Mouse (Mus musculus) cerebellum, postnatal 10 days (tissue): ENCODE data around the gene Lim2.
"Not testable (repeated sequence)": the region's sequence is repeated elsewhere in the genome, so short reads cannot be mapped to it uniquely, and the experiment has no call there.

Experiments used
- DNase-seq, 2 experiments: peaks; one replicate each; pipeline ENCODE4 v3.0.0; 2021; ENCODE audit warnings: mixed read lengths in 2 of 2

The Lim2 gene

DNA sequence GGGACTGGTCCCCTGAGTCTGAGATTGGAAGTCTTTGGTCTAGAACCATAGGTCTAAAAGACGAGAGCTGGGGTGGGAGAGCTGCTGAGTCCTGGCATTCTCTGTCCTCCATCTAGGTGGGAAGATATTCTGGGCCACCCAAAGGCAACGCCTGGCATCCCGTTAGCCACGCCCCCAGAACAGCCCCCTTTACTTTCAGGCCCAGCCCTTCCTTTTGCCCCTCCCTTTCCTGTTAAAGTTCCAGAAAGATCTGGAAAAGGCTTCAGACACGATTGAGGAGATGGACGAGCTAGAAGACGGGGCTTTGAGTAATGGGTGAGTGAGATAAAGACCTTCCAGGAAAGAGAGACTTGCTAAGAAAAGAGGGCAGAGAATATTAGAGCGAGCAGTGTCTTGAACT is at the start of gene Lim2:
Gene Lim2, plus strand, starts transcription at position 265 of the 400 bp plus-strand sequence.
- DNase-seq, result no peak

DNA sequence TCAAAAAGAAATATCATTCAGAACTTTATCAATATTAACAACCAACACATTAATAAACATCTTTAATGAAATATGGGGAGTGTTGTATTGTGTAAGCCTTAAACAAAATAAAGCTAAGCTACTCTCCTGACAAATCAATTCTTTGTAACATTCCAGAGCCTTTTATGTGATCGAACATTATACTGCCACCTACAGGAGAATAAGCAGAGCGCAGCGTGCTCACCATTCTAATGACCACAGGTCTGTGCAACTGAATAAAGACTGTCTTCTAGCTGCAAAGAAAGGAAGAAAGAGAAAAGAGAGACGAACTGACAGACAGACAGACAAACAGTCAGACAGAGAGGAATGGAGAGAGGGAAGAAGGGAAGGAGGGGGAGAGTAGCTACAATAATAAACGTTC is 49.2 kb upstream of the Lim2 start:
- DNase-seq, result peak; percentile 31 to 45

DNA sequence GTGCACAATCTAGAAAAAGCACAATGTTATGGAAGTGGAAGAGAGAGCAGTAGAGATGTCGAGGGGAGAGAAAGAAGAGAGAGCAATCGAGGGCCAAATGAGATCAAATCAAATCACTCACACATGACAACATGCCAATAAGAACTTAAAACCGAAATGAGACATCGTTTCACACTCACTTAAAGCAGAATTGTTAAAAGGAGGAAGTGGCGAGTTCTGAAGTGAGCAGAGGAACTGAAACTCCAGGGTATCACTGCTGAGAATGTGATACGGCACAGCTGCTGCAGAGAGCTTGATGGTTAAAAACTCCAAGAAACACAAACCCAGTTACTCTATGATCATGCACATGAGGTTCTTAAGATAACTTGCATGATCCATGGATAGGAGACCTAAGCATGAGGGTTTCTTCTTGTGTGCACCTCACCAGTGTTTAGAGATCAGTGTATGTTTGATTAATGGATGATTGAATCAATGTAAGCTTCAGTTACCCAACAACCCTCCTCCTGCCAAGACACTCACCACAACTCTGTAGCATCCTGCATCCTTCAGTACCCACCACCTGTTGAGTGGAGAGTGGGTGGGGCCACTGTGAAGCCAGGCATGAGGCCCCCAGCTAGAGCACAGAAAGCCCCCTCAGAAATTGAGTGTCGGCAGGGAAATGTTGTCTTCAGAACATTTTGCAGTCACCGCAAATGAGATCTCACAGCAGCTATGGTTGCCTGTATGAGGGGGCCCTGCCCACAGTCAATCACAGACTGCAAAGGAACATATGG is 34.9 kb upstream of the Lim2 start:
- no peak for DNase-seq

DNA sequence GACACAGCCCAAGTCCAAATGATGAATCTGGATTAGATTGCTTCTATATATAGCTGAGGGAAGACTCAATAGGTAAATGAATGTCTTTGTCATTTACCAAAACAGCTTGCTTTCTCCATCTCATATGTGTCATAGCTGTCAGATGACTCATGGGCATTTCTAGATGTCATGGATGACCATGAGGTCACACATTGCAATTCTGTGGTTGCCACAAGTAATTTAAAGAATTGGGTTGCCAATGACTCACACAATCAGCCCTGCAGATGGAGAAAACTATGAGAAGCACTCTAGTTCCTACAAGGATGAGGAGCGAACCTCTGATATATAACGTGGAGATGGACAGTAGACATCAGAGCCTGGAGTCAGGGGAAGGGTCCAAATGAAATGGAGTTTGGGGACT is 28.0 kb upstream of the Lim2 start:
- no peak for DNase-seq

DNA sequence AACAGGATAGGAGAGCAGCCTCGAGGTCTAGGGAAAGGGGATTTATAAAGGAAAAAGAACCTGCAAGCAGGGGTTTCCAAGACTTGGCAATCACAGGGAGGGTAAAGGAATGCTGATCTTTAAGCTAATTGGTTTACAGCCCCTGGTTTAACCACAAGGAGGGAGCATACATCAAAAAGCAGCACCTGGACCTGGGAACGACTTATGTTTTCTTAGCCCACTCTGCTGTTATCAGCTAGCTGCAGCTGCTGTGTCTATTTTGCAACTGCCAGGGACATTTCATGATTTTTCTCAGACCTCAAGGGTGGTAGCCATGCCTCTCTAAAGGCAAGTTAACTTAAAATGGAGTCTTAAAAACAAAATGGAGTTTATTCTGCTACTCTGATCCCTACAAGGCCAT is 24.8 kb upstream of the Lim2 start:
- no peak for DNase-seq

DNA sequence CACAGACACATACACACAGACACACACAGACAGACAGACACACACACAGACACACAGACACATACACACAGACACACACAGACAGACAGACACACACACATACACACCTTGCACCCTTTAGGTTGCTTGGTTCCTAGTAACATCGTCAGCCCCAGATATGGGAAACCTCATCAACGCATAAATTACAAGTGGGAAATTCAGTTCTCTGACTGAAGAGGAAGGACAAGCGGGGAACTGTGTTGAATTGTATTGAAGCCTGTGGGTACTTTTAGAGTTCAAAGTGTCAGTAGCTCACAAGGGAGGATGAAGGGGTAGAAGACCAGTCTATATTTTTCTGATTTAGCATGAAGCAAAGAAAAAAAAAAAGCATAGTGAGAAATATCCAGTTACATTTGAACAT is 19.9 kb upstream of the Lim2 start:
- DNase-seq, result no peak

DNA sequence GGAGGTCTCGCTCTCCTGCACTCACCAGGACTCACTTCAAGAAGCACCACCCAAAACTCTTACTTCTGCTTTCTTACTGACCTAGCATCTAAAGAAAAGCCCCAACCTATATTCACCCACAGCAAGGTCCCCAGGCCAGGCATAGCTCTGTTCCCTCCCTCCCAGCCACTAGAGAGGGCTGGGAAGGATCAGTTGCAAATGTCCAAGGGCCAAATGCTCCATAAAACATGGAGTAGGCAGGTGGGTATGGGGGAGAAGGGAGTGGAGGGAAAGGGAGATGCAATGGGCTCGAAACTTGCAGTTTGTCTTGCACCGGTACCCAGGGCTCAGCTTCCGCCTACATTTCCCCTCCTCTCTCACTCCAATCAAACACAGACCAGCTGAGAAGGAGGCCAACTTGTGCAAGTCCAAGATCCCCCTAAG is 19.3 kb upstream of the Lim2 start, which contains the start of gene Siglecg:
Gene Siglecg, plus strand, starts transcription at position 74 of the 423 bp plus-strand sequence.
- no peak for DNase-seq

DNA sequence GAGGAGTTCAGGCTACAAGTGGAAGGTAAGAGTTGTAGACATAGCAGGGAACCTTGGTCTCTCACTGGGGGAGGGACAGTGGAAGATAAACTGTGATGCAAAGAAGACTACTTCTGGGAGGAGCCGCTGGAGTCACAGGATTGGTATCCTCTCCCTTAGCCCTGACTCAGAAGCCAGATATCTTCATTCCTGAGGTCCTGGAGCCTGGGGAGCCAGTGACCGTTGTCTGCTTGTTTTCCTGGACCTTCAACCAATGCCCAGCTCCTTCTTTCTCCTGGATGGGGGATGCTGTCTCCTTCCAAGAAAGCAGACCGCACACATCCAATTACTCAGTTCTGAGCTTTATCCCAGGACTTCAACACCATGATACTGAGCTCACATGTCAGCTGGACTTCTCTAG is 18.4 kb upstream of the Lim2 start:
- no peak for DNase-seq

DNA sequence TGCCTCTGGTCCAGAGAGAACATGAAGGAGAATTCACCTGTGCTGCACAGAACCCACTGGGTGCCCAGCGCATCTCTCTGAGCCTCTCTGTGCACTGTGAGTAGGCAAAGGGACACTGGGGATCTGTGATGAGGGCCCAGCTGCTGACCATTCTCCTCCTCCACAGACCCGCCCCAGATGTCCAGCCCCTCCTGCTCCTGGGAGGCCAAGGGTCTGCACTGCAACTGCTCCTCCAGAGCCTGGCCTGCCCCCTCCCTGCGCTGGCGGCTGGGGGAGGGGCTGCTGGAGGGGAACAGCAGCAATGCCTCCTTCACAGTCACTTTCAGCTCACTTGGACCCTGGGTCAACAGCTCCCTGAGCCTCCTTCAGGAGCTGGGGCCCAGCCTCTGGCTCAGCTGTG is 15.7 kb upstream of the Lim2 start:
- not testable (repeated sequence) for DNase-seq

DNA sequence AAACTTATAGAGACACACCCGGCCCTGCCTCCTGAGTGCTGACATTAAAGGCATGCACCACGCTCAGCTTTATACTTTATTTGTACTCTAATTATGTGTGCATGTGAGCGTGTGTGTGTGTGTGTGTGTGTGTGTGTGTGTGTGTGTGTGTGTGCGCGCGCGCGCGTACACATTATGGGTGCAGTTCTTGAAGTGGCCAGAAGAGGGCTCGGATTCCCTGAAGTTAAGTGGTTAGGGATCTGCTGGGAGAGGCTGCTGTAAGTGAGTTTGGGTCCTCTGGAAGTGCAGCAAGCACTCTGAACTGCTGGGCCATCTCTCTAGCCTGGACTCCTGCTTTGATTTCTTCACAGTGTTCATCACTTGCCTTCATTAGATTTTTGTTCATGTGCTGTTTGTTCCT is 10.2 kb upstream of the Lim2 start:
- peak in 1 of 2 experiments; percentile 18 for DNase-seq

DNA sequence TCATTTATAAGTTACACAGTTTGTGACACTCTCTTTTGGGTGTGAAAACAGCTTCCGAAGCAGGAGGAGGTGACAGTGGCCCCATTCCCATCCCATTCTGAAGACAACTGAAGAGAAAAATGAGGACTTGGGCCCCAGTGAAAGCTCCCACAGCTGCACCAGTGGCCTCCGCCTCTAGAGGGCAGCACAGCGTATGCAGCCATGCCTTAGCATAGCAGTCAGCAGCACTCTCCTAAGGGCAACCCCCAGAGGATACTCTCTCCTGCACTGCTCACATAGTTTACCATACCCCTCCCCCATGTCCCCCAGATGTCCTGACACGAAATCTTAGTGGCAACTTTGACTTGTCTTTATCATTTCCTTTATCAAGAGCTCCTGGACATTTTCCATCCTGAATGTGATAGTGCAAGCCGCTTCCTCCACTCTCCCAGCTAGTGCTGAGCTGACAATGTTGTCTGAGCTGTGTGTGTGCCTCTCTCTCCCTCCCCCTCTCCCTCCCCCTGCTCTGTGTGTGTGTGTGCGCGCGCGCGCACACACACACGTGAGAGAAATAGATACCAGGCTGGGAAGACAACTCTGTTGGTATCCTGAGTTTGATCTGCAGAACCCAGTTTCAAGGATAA is 4.4 kb upstream of the Lim2 start:
- DNase-seq, result peak; percentile 89 to 92

DNA sequence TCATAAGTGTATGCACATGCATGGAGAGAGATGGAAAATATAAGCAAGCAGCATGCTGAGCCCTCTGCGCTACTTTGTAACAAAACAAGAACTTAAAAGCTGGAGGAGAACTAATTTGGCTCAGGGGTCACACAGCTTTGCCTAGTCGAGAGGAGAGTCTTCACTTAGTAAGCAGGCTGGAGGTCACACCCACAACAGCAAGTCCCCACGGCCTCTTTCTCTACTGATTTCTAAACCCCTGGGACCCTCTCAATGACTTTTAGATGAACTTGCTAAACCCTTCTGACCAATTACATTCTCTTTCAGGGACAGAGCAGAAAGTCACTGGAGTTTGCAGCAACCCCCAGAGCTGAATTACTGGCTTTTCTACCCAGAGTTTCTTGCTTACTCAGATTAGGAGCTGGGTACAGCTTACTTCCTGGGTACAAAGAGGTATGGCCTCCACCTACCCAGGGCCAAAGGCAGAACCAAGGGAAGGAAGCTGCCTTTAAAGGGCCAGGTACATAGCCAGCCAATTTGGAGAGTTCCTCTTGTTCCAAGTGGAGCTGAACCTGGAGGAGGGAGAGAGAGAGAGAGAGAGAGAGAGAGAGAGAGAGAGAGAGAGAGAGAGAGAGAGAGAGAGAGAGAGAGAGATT is 3.4 kb upstream of the Lim2 start:
- no peak for DNase-seq

DNA sequence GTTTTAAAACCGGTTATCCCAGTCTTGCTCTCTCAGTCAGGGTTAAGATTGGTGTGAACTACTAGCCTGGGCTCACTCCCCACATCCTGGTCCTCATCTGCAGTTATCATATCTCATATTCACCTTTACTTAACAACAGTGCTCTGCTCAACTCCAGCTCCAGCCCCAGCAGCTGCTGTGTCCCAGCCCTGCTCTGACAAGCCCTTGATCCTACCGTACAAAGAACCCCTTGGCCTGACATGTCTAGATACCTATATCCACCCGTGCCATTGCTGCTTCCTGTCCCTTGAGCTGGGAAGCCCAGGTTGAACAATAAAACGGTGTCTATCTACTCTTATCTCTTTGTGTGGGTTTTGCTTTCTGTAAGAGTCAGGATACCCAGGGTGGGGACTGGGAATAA is 2.0 kb downstream of the Lim2 start:
- DNase-seq, result no peak

DNA sequence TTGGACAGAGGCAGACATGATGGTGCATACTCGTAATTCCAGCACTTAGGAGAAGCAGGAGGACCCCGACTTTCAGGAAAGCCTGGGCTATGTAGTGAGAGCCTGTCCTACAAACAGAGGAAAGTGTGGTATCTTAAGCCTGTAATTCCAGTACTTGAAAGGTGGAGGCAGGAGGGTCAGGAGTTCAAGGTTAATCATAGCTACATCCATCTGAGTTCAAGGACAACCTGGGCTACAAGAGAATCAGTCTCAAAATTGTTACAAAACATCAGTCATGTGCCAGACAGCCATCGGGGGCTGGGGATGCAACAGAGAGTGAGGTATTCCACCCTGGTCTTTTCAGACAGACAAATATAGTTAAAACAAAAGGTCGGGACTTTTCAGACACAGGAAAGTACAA is 5.4 kb downstream of the Lim2 start:
- no peak for DNase-seq

DNA sequence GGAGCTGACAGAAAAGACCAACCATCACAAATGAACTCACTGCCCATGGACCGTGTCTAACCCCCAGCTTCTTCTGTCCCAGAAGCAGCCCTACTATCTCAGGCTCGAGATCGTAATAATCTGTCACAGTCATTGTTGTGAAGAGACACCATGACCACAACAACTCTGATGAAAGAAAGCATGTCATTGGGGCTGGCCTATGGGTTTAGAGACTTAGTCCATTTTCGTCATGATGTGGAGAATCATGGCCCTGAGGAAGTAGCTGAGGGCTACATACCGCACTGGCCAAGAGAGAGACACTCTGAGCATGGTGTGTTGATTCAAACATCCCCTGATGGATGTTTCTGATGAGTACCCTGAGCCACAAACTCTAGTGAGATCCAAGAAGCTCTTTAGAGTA is 7.2 kb downstream of the Lim2 start:
- no peak for DNase-seq

DNA sequence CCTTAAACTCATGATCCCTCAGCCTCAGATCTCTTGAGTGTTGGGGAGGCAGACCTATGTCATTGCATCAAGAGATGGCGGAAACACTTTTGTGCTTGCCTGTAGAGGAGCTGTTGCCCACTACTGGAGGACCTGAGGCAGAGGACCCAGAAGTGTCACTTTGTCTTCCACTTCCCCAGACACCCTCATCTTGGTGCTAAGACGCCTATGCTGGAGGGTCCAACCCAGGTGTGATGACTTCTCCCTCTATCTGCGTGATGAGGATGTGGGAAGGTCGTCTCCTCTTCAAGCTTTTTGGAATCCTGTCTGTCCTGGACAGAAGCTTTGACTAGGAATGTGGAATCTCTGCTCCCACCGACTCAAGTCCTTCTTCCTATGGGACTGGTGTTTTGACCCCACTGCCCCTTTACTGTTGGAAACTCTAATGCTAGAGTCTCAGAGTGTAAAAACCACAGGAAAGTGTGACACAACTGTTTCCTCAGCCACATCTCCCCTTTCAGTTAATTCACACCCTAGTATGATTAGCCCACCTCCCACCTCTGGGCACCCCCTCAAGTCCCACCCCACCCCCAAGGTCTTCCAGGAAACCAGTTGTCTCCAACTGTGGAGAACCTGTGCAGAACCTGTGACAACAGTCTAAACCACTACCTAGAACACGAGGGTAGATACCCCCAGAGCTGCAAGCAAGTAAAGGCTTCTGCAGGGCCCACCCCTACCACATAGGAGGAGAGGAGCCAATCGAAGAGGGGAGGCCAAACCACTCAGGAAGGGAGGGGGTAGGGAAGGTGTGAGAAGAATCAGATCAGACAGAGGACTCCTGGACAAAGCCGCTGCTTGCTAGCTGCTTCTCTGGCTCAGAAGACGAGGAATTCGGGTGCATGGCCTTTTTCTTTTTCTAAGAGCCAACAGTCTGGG is 9.1 kb downstream of the Lim2 start, which contains the start of gene Nkg7:
Gene Nkg7, plus strand, starts transcription at position 733 of the 915 bp plus-strand sequence.
- DNase-seq, result no peak

DNA sequence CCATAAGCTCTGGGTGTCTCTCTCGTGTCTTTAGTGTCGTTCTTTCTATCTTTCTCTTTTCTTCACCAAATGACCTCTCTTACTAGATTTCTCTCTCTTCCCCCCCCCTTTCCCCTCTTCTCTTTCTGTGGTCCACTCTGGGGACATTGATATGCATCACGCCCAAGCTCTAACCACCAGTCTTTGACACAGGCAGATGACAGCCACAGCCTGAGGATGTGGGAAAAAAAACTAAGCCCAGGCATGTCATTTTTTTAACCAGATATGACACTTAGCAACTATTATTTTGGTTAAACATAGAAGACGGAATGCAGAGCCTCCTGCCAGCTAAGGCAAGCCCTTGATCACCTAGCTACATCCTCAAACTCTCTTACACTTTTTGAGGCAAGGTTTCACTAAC is 11.1 kb downstream of the Lim2 start:
- no peak for DNase-seq

DNA sequence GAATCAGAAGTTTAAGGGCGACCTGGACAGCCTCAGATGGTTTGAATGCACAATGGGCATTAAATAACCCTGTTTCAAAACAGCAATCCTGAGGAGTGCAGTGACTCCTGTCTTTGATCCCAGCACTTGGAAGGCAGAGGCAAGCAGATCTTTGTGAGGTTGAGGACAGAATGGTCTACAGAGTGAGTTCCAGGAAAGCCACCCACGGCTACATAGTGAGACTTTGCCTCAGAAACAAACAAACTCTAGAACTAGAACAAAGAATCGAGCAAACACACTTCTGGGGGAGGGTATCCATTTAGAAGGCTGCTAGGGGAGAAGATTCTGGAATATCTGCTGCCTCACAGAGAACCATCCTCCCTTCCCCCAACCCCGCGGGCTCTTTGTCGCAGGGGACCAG is 13.0 kb downstream of the Lim2 start, which contains the start of gene Cldnd2:
Gene Cldnd2, plus strand, starts transcription at position 301 of the 400 bp plus-strand sequence.
- no peak for DNase-seq

DNA sequence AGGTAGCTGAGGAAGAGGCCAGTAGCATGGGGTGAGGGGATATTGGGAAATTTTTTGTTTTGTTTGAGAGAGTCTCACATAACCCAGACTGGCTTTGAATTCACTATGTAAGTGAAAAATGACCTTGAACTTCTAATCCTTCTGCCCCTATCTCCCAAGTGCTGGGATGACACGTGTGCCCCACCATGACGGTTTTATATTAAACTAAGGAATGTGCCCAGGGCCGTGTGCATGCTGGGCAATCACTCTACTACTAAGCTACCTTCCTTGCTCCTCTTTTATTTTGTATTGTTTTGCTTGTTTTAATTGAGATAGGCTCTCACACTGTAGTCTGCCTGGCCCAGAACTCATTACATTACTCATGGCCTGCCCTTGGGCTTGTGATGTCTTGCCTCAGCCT is 13.6 kb downstream of the Lim2 start:
- DNase-seq, result no peak

DNA sequence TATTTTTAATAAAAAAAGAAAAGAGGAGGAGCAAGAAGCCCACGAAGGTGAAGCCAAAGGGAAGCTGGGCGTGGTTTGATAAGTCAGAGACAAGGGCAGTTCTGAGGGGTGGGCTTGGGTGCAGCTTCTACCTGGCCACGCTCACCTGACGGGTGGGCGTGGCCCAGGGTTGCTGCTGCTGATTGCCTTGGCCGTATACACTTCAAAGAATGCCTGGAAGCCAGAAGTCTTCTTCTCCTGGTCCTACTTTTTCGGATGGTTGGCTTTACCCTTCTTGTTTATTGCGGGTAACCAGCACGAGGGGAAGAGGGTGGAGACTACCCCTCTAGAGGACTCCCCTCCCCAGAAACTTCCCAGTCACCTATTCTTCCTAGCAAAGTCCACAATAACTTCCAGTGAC is 15.2 kb downstream of the Lim2 start:
- DNase-seq, result no peak

DNA sequence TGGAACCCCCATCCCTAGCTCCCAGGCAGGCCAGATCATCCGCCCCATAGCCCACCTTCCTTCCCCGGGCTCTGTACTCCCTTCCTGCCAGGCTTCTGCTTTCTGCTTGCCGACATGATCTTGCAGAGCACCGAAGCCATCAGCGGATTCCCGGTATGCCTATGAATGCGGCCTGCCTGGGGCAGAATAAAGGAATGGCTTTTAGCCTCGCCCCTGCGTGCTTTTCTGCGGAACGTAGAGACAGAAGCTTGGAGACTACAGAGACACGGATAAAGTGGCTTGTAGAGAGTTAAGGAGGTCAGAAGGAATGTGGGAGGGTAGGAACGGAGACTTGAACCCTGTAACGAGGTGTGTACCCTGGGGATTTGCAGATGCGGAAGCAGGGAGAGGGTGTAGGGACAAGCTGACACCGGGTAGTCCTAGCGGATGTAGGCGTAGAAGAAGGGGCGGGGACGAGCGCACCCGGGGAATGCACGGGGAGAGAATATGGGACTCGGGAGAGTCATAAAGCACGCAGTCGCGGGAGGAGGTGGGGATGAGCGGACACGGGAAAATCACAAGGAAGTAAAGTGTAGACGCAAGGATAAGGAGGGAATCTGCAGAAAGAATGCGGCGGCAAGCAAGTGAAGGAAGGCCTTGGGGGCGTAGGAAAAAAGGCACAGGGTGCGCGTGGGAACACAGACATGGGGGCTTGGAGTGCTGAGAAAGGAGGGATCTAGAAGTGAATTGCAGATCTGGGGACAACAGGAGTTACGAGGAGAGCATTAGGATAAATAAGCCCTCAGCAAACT is 15.9 kb downstream of the Lim2 start:
- DNase-seq, result peak; percentile 63 to 69

DNA sequence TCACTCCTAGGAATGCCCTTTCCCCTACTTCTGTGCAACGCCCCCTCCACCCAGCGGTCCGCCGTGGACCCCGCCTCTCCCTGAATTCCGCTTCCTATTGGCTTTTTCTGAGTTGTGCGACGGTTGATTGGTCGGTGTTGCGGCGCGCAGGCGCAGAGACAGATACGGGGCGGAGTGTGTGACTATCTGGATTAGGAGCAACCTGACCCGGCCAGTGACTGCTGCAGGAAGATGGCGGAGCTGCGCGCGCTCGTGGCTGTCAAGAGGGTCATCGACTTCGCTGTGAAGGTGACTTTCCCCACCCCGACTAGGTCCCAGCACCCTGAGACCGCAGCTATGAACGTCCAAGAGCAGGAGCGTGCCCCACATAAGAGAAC is 16.4 kb downstream of the Lim2 start, which contains the start of the genes Etfb and Gm45233:
Gene Etfb, plus strand, starts transcription at position 167 of the 377 bp plus-strand sequence.
Gene Gm45233, plus strand, starts transcription at position 212 of the 377 bp plus-strand sequence.
- peak; percentile 92 to 96 for DNase-seq
